In the genomic region with DNA sequence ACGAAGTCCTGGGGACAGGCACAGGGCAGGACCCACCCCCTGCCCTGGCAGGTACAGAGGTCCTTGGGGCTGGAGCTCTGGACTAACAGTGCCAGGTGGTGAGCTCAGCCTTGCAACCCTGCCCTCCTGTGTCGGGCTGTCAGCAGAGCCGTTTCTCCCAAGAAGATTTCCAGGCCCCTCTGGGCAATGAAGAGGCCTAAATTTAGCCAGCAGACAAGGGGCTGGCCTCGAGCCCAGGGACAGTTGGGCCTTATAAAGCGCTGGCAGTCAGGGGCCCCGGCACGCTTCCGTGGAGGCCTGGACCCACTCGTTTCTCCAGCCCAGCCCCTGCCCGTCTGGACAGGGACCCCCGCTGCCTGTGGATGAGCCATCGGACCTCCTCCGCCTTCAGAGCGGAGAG, we compare ENCODE assay signal across 10 mouse cellular contexts. TPM values are rescaled to one million over a fixed set of nuclear protein-coding genes. Genes with fewer than 3 reads are reported as not detected.
DNase-seq lines count a peak whose midpoint lies in the region; ATAC-seq and TF ChIP-seq lines count a peak whose summit lies in the region.
"Had no signal": no experiment of that assay in that cellular context is flagged by ENCODE, and none has a peak within 500 bp of the region (broad histone marks: within the 10 kb centered on the region; RNA-seq: fewer than 3 reads in every experiment).

No protein-coding gene starts in this region.

- no peak overlapping the region for H3K4me2 ChIP-seq in hindbrain, postnatal 0 days (ENCODE audit: low read depth, low read length)
- no peak overlapping the region for H3K4me2 ChIP-seq in hindbrain, embryonic 14.5 days (replicated peaks)
- no peak overlapping the region for H3K4me2 ChIP-seq in embryonic facial prominence, embryonic 13.5 days
- peak overlapping the region; percentile 75 for H3K4me2 ChIP-seq in heart, embryonic 15.5 days
- H3K4me2 ChIP-seq in myocyte (ENCODE audit: low read depth), result peak overlapping the region; percentile 48

- H3K9ac ChIP-seq in hindbrain, postnatal 0 days (replicated peaks; ENCODE audit: low read length), result no peak overlapping the region
- no peak overlapping the region for H3K9ac ChIP-seq in hindbrain, embryonic 14.5 days
- peak overlapping the region; percentile 46; the same call in 1 of the 2 replicates for H3K9ac ChIP-seq in embryonic facial prominence, embryonic 13.5 days
- peak overlapping the region; percentile 81 for H3K9ac ChIP-seq in heart, embryonic 15.5 days

- no peak overlapping the region for H3K27ac ChIP-seq in hindbrain, postnatal 0 days
- no peak overlapping the region for H3K27ac ChIP-seq in hindbrain, embryonic 14.5 days
- H3K27ac ChIP-seq in embryonic facial prominence, embryonic 13.5 days, result no peak overlapping the region
- H3K27ac ChIP-seq in heart, embryonic 15.5 days, result peak overlapping the region; percentile 99

- no peak for ATAC-seq in hindbrain, postnatal 0 days
- ATAC-seq in hindbrain, embryonic 14.5 days (ENCODE audit: low FRiP score), result no peak
- no peak for ATAC-seq in embryonic facial prominence, embryonic 13.5 days (ENCODE audit: insufficient number of reproducible peaks, insufficient read depth, low FRiP score, low TSS enrichment, low read depth)
- ATAC-seq in heart, embryonic 15.5 days (replicated peaks; ENCODE audit: insufficient number of reproducible peaks, insufficient read depth, low FRiP score, low read depth), result peak; percentile 70
- ATAC-seq in megakaryocyte-erythroid progenitor cell, adult 5-6 weeks (replicated peaks; ENCODE audit: low FRiP score, low TSS enrichment, poor library complexity, severe bottlenecking), result no peak

- TF ChIP-seq POLR2A in myocyte (IDR thresholded peaks at IDR 0.05; ENCODE audit: insufficient read length, low read depth), result peak; percentile 43

- H3K4me3 ChIP-seq in hindbrain, postnatal 0 days (ENCODE audit: low read length), result no peak overlapping the region
- H3K4me3 ChIP-seq in hindbrain, embryonic 14.5 days (replicated peaks; ENCODE audit: low read length), result no peak overlapping the region
- H3K4me3 ChIP-seq in embryonic facial prominence, embryonic 13.5 days, result no peak overlapping the region
- peak overlapping the region; percentile 65 for H3K4me3 ChIP-seq in heart, embryonic 15.5 days
- H3K4me3 ChIP-seq in myocyte, result peak overlapping the region; percentile 8

- no peaks in the 10 kb centered on the region for H3K36me3 ChIP-seq in hindbrain, postnatal 0 days (ENCODE audit: insufficient read depth, low read length)
- no peaks in the 10 kb centered on the region for H3K36me3 ChIP-seq in hindbrain, embryonic 14.5 days (replicated peaks; ENCODE audit: control insufficient read depth, insufficient read depth)
- H3K36me3 ChIP-seq in embryonic facial prominence, embryonic 13.5 days, result no peaks in the 10 kb centered on the region
- H3K36me3 ChIP-seq in heart, embryonic 15.5 days, result no peaks in the 10 kb centered on the region
- H3K36me3 ChIP-seq in myocyte (ENCODE audit: control insufficient read depth, insufficient read depth), result no peaks in the 10 kb centered on the region

- peak; percentile 50 for DNase-seq in hindbrain, postnatal 0 days (ENCODE audit: low spot score)
- DNase-seq in hindbrain, embryonic 14.5 days (ENCODE audit: low spot score), result no peak
- no peak for DNase-seq in thymus, postnatal 0 days (ENCODE audit: low spot score)
- DNase-seq in spleen, adult 18-20 months, result no peak
- DNase-seq: retina, postnatal 1 day had no signal

- no peaks in the 10 kb centered on the region; the same call in 1 of the 2 replicates for H3K4me1 ChIP-seq in hindbrain, postnatal 0 days (ENCODE audit: insufficient read depth, low read length)
- no peaks in the 10 kb centered on the region; the same call in 1 of the 2 replicates for H3K4me1 ChIP-seq in hindbrain, embryonic 14.5 days (replicated peaks; ENCODE audit: control insufficient read depth, insufficient read depth, low read length)
- peaks cover 25% of the 10 kb centered on the region for H3K4me1 ChIP-seq in embryonic facial prominence, embryonic 13.5 days
- peaks cover 42% of the 10 kb centered on the region for H3K4me1 ChIP-seq in heart, embryonic 15.5 days (replicated peaks)

- H3K9me3 ChIP-seq in hindbrain, postnatal 0 days (ENCODE audit: low read length), result no peaks in the 10 kb centered on the region
- H3K9me3 ChIP-seq in hindbrain, embryonic 14.5 days (ENCODE audit: control insufficient read depth, low read length), result no peaks in the 10 kb centered on the region
- no peaks in the 10 kb centered on the region for H3K9me3 ChIP-seq in embryonic facial prominence, embryonic 13.5 days
- H3K9me3 ChIP-seq in heart, embryonic 15.5 days (replicated peaks), result no peaks in the 10 kb centered on the region

- WGBS in hindbrain, postnatal 0 days, result 39% methylated on average over 14 of the region's 14 CpGs
- WGBS in hindbrain, embryonic 14.5 days, result 58% methylated on average over 14 of the region's 14 CpGs
- 67% methylated on average over 14 of the region's 14 CpGs for WGBS in embryonic facial prominence, embryonic 13.5 days
- WGBS in heart, embryonic 15.5 days, result 17% methylated on average over 14 of the region's 14 CpGs

- no peak overlapping the region for H3ac ChIP-seq in myocyte (ENCODE audit: control insufficient read depth, insufficient read length)

- H3K27me3 ChIP-seq in hindbrain, postnatal 0 days (ENCODE audit: insufficient read depth, low read length), result no peaks in the 10 kb centered on the region
- H3K27me3 ChIP-seq in hindbrain, embryonic 14.5 days (ENCODE audit: control insufficient read depth, insufficient read depth, low read length), result no peaks in the 10 kb centered on the region
- peaks cover 20% of the 10 kb centered on the region for H3K27me3 ChIP-seq in embryonic facial prominence, embryonic 13.5 days
- H3K27me3 ChIP-seq in heart, embryonic 15.5 days, result no peaks in the 10 kb centered on the region
- no peaks in the 10 kb centered on the region for H3K27me3 ChIP-seq in myocyte (ENCODE audit: control insufficient read depth, insufficient read depth, insufficient read length)

- no peak for TF ChIP-seq CTCF in hindbrain, postnatal 0 days (IDR thresholded peaks at IDR 0.05; ENCODE audit: low read depth)

- no peaks in the 10 kb centered on the region for H3K79me2 ChIP-seq in myocyte (ENCODE audit: control insufficient read depth, insufficient read depth)

RNA-seq across cellular contexts. Expression of gene Hspb7, which starts 0.8 kb away (rescaled TPM):
- total RNA-seq in hindbrain, postnatal 0 days (2014; rRNA removed), result 0.32 TPM in 1 of 2 replicates, not detected in the other
- 0.06 and 0.08 TPM in 2 replicates for polyA plus RNA-seq in hindbrain, postnatal 0 days (2015; fragmentation: Nextera tagmentation; extraction: Ambion mirVana)
- polyA plus RNA-seq in hindbrain, embryonic 14.5 days (2014; fragmentation: Nextera tagmentation; extraction: Ambion mirVana), result 0.16 TPM in 1 of 2 replicates, not detected in the other
- polyA plus RNA-seq in embryonic facial prominence, embryonic 13.5 days (2015; fragmentation: Nextera tagmentation; extraction: Ambion mirVana), result 0.63 TPM in 1 of 2 replicates, not detected in the other
- 220 and 234 TPM in 2 replicates for polyA plus RNA-seq in heart, embryonic 15.5 days (2015; fragmentation: Nextera tagmentation; extraction: Ambion mirVana)
- polyA plus RNA-seq in myocyte (2012; fragmentation: generic; extraction: Trizol), result 31.1 TPM
- 0.27 TPM in 1 of 2 replicates, not detected in the other for polyA plus RNA-seq in thymus, postnatal 0 days (2015; fragmentation: Nextera tagmentation; extraction: Ambion mirVana)
- not detected in 2 replicates for total RNA-seq in megakaryocyte-erythroid progenitor cell, adult 5-6 weeks (2014; fragmentation: Nextera tagmentation)
- total RNA-seq in megakaryocyte-erythroid progenitor cell, adult 5-6 weeks (2017), result not detected in 2 replicates
- total RNA-seq: megakaryocyte progenitor cell, adult 5-6 weeks had no signal

RNA-seq across cellular contexts. Expression of gene Clcnkb, which starts 5.6 kb away (rescaled TPM):
- 5.0 TPM in 1 of 2 replicates, not detected in the other for total RNA-seq in hindbrain, postnatal 0 days (2014; rRNA removed)
- 0.19 and 0.38 TPM in 2 replicates for polyA plus RNA-seq in hindbrain, postnatal 0 days (2015; fragmentation: Nextera tagmentation; extraction: Ambion mirVana)
- polyA plus RNA-seq in hindbrain, embryonic 14.5 days (2014; fragmentation: Nextera tagmentation; extraction: Ambion mirVana), result not detected in 2 replicates
- polyA plus RNA-seq in embryonic facial prominence, embryonic 13.5 days (2015; fragmentation: Nextera tagmentation; extraction: Ambion mirVana), result not detected in 2 replicates
- polyA plus RNA-seq in heart, embryonic 15.5 days (2015; fragmentation: Nextera tagmentation; extraction: Ambion mirVana), result 0.39 and 0.60 TPM in 2 replicates
- 0.23 TPM for polyA plus RNA-seq in myocyte (2012; fragmentation: generic; extraction: Trizol)
- 0.23 TPM in 1 of 2 replicates, not detected in the other for polyA plus RNA-seq in thymus, postnatal 0 days (2015; fragmentation: Nextera tagmentation; extraction: Ambion mirVana)
- not detected in 2 replicates for total RNA-seq in megakaryocyte-erythroid progenitor cell, adult 5-6 weeks (2014; fragmentation: Nextera tagmentation)
- not detected in 2 replicates for total RNA-seq in megakaryocyte-erythroid progenitor cell, adult 5-6 weeks (2017)
- total RNA-seq: megakaryocyte progenitor cell, adult 5-6 weeks had no signal

RNA-seq across cellular contexts. Expression of gene Srarp, which starts 14.5 kb away (rescaled TPM):
- total RNA-seq in hindbrain, postnatal 0 days (2014; rRNA removed), result 5.8 and 9.9 TPM in 2 replicates
- 0.33 and 0.54 TPM in 2 replicates for polyA plus RNA-seq in hindbrain, postnatal 0 days (2015; fragmentation: Nextera tagmentation; extraction: Ambion mirVana)
- 0.29 TPM in 1 of 2 replicates, not detected in the other for polyA plus RNA-seq in hindbrain, embryonic 14.5 days (2014; fragmentation: Nextera tagmentation; extraction: Ambion mirVana)
- not detected in 2 replicates for polyA plus RNA-seq in embryonic facial prominence, embryonic 13.5 days (2015; fragmentation: Nextera tagmentation; extraction: Ambion mirVana)
- not detected in 2 replicates for polyA plus RNA-seq in heart, embryonic 15.5 days (2015; fragmentation: Nextera tagmentation; extraction: Ambion mirVana)
- not detected for polyA plus RNA-seq in myocyte (2012; fragmentation: generic; extraction: Trizol)
- polyA plus RNA-seq in thymus, postnatal 0 days (2015; fragmentation: Nextera tagmentation; extraction: Ambion mirVana), result not detected in 2 replicates
- total RNA-seq in megakaryocyte-erythroid progenitor cell, adult 5-6 weeks (2014; fragmentation: Nextera tagmentation), result not detected in 2 replicates
- not detected in 2 replicates for total RNA-seq in megakaryocyte-erythroid progenitor cell, adult 5-6 weeks (2017)
- total RNA-seq: megakaryocyte progenitor cell, adult 5-6 weeks had no signal

RNA-seq across cellular contexts. Expression of gene Clcnka, which starts 22.9 kb away (rescaled TPM):
- total RNA-seq in hindbrain, postnatal 0 days (2014; rRNA removed), result 1.1 and 1.2 TPM in 2 replicates
- 0.95 and 0.98 TPM in 2 replicates for polyA plus RNA-seq in hindbrain, postnatal 0 days (2015; fragmentation: Nextera tagmentation; extraction: Ambion mirVana)
- polyA plus RNA-seq in hindbrain, embryonic 14.5 days (2014; fragmentation: Nextera tagmentation; extraction: Ambion mirVana), result 0.20 and 0.56 TPM in 2 replicates
- polyA plus RNA-seq in embryonic facial prominence, embryonic 13.5 days (2015; fragmentation: Nextera tagmentation; extraction: Ambion mirVana), result 0.18 and 0.39 TPM in 2 replicates
- polyA plus RNA-seq in heart, embryonic 15.5 days (2015; fragmentation: Nextera tagmentation; extraction: Ambion mirVana), result 0.05 and 0.06 TPM in 2 replicates
- 0.85 TPM for polyA plus RNA-seq in myocyte (2012; fragmentation: generic; extraction: Trizol)
- 0.17 and 0.27 TPM in 2 replicates for polyA plus RNA-seq in thymus, postnatal 0 days (2015; fragmentation: Nextera tagmentation; extraction: Ambion mirVana)
- total RNA-seq in megakaryocyte-erythroid progenitor cell, adult 5-6 weeks (2014; fragmentation: Nextera tagmentation), result not detected in 2 replicates
- total RNA-seq in megakaryocyte-erythroid progenitor cell, adult 5-6 weeks (2017), result not detected in 2 replicates
- total RNA-seq: megakaryocyte progenitor cell, adult 5-6 weeks had no signal

RNA-seq across cellular contexts. Expression of gene Zbtb17, which starts 23.0 kb away (rescaled TPM):
- total RNA-seq in hindbrain, postnatal 0 days (2014; rRNA removed), result 34.8 and 36.2 TPM in 2 replicates
- 28.2 and 28.8 TPM in 2 replicates for polyA plus RNA-seq in hindbrain, postnatal 0 days (2015; fragmentation: Nextera tagmentation; extraction: Ambion mirVana)
- polyA plus RNA-seq in hindbrain, embryonic 14.5 days (2014; fragmentation: Nextera tagmentation; extraction: Ambion mirVana), result 29.5 and 30.7 TPM in 2 replicates
- polyA plus RNA-seq in embryonic facial prominence, embryonic 13.5 days (2015; fragmentation: Nextera tagmentation; extraction: Ambion mirVana), result 43.4 and 43.8 TPM in 2 replicates
- 17.9 and 22.5 TPM in 2 replicates for polyA plus RNA-seq in heart, embryonic 15.5 days (2015; fragmentation: Nextera tagmentation; extraction: Ambion mirVana)
- 30.1 TPM for polyA plus RNA-seq in myocyte (2012; fragmentation: generic; extraction: Trizol)
- polyA plus RNA-seq in thymus, postnatal 0 days (2015; fragmentation: Nextera tagmentation; extraction: Ambion mirVana), result 31.1 and 32.5 TPM in 2 replicates
- total RNA-seq in megakaryocyte-erythroid progenitor cell, adult 5-6 weeks (2014; fragmentation: Nextera tagmentation), result 13.4 and 16.6 TPM in 2 replicates
- 21.5 and 26.6 TPM in 2 replicates for total RNA-seq in megakaryocyte-erythroid progenitor cell, adult 5-6 weeks (2017)

Comparison
In these comparisons a context has a peak if more than half of its experiments do, and no peak if none do; other contexts are left out.
1. H3K4me2 ChIP-seq: peak in heart, embryonic 15.5 days (single experiment) and myocyte (single experiment); none in hindbrain, postnatal 0 days (single experiment), hindbrain, embryonic 14.5 days (single experiment) and embryonic facial prominence, embryonic 13.5 days (single experiment).
2. H3K4me3 ChIP-seq: peak in heart, embryonic 15.5 days (single experiment) and myocyte (single experiment); none in hindbrain, postnatal 0 days (single experiment), hindbrain, embryonic 14.5 days (single experiment) and embryonic facial prominence, embryonic 13.5 days (single experiment).
3. H3K9ac ChIP-seq: peak in embryonic facial prominence, embryonic 13.5 days (single experiment) and heart, embryonic 15.5 days (single experiment); none in hindbrain, postnatal 0 days (single experiment) and hindbrain, embryonic 14.5 days (single experiment).
4. RNA of gene Hspb7, which starts 0.8 kb away (polyA plus RNA-seq): 220 to 234 TPM in heart, embryonic 15.5 days and 31.1 TPM in myocyte (single experiment); 0.16 TPM in hindbrain, embryonic 14.5 days, 0.06 to 0.08 TPM in hindbrain, postnatal 0 days, 0.63 TPM in embryonic facial prominence, embryonic 13.5 days and 0.27 TPM in thymus, postnatal 0 days; every median in the first group is over 10 times any median in the second.